Mouse (Mus musculus) kidney, embryonic 15.5 days (tissue): Measurements from ENCODE around the gene Egln2. TPM values are rescaled to one million over a fixed set of nuclear protein-coding genes. Genes with fewer than 3 reads are reported as not detected.
A peak's percentile ranks its signal among the peaks of the same experiment; 100 is the strongest.

Experiments used
- ATAC-seq: fragments of 200-750 bp; cut with Nextera tagmentation; replicated peaks from 2 replicates; pipeline ENCODE4 v1.8.0; 2017; ENCODE audit warnings: moderate TSS enrichment; ENCODE audit not compliant: low FRiP score
- H3K27ac ChIP-seq: fragments of 300-500 bp; sonication (generic); 2 replicates; pipeline ENCODE4 v1.5.1; 2015; ENCODE audit warnings: mild to moderate bottlenecking, inconsistent platforms
- H3K27me3 ChIP-seq: fragments of 300-500 bp; sonication (generic); 2 replicates; pipeline ENCODE4 v1.6.1; 2015; ENCODE audit warnings: inconsistent platforms
- H3K36me3 ChIP-seq: fragments of 300-500 bp; sonication (generic); 2 replicates; pipeline ENCODE4 v1.6.1; 2015; ENCODE audit warnings: inconsistent platforms
- H3K4me1 ChIP-seq: fragments of 300-500 bp; sonication (generic); 2 replicates; pipeline ENCODE4 v1.6.1; 2015; ENCODE audit warnings: inconsistent platforms
- H3K4me2 ChIP-seq: fragments of 300-500 bp; sonication (generic); 2 replicates; pipeline ENCODE4 v1.6.1; 2015; ENCODE audit warnings: moderate library complexity, mild to moderate bottlenecking, inconsistent platforms
- H3K4me3 ChIP-seq: fragments of 300-500 bp; sonication (generic); replicated peaks from 2 replicates; pipeline ENCODE4 v1.5.1; 2015; ENCODE audit warnings: mild to moderate bottlenecking, inconsistent platforms
- H3K9ac ChIP-seq: fragments of 300-500 bp; sonication (generic); 2 replicates; pipeline ENCODE4 v1.6.1; 2015; ENCODE audit warnings: mild to moderate bottlenecking, inconsistent platforms
- H3K9me3 ChIP-seq: fragments of 300-500 bp; sonication (generic); replicated peaks from 2 replicates; pipeline ENCODE4 v1.6.1; 2016; ENCODE audit warnings: inconsistent platforms
- WGBS: fragments of 180-500 bp; shearing (Covaris S2); methylation state at CpG from one replicate; pipeline ENCODE4 v1.1.7; 2015; ENCODE audit warnings: mixed read lengths; 5-methylcytosine and 5-hydroxymethylcytosine counted together
- polyA plus RNA-seq: library from polyadenylated mRNA; unstranded; fragments of >200 nt; fragmentation: Nextera tagmentation; extraction: Ambion mirVana; gene quantifications from 2 replicates; pipeline ENCODE4 v1.2.1, GENCODE M21; 2015

The Egln2 gene
- polyA plus RNA-seq, 1 experiment from 2014 or later: 74.9 TPM

DNA sequence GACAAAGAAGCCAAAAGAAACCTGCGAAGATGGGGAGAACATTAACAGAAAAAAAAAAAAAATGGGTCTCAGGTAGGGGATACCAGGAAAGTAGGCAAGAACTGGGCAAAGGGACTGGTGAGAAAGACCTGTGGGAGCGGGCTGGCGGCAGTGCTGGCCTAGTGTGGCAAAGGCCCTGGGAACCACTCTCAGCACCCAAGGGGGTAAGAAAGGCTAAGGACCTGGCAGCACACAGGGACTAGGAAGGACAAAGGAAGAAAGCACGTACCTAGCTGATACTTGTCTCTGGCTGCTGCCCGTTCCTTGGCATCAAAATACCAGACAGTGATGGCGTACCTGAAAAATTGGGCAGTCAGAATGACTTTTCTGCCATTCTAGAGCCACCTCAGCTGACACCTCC is 7.3 kb downstream of the Egln2 start:
- peaks cover 55% of the 10 kb centered on the region for H3K36me3 ChIP-seq
- WGBS: 94% methylated on average over 6 of the region's 6 CpGs
- H3K27ac ChIP-seq: no peak overlapping the region
- peaks cover 44% of the 10 kb centered on the region for H3K4me1 ChIP-seq
- no peaks in the 10 kb centered on the region for H3K9me3 ChIP-seq
- H3K4me2 ChIP-seq: no peak overlapping the region
- no peak for ATAC-seq
- H3K9ac ChIP-seq: no peak overlapping the region
- no peaks in the 10 kb centered on the region for H3K27me3 ChIP-seq
- no peak overlapping the region for H3K4me3 ChIP-seq

DNA sequence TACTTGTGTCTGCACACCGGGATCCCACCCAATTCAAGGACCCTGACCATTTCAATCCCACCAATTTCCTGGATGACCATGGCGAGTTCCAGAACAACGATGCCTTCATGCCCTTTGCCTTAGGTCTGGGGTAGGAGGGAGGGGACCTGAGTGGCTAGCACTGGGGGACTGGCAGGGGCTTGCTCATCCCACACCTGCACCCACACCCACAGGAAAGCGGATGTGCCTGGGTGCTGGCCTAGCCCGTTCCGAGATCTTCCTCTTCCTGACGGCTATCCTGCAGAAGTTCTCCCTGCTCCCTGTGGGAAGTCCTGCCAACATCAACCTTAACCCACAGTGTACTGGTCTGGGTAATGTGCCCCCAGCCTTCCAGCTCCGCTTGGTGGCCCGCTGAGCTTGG is 8.4 kb downstream of the Egln2 start:
- 93% methylated on average over 9 of the region's 9 CpGs for WGBS
- H3K9ac ChIP-seq: no peak overlapping the region
- no peak overlapping the region for H3K4me3 ChIP-seq
- no peaks in the 10 kb centered on the region for H3K27me3 ChIP-seq
- ATAC-seq: no peak
- peaks cover 36% of the 10 kb centered on the region for H3K4me1 ChIP-seq
- no peak overlapping the region for H3K27ac ChIP-seq
- no peaks in the 10 kb centered on the region for H3K9me3 ChIP-seq
- no peak overlapping the region for H3K4me2 ChIP-seq
- H3K36me3 ChIP-seq: peaks cover 47% of the 10 kb centered on the region

DNA sequence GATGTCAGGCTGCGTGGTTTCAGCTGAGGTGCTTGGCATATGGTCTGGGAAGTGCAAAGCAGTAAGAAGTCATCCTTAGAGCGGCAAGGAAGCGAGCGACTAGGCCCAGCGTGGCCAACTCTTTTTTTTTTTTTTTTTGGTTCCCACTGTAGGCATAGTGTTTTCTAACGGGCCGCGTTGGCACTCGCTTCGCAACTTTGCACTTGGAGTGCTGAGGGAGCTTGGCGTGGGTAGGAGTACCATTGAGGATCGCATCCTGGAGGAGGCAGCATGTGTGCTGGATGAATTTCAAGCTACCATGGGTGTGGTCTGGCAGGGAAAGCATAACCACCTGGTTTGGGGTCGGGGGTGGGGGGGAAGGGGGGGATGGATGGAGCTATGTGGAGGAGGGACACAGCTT is 10.6 kb downstream of the Egln2 start:
- Histone ChIP-seq H3K27ac (no peak overlapping the region), H3K9ac (no peak overlapping the region), H3K4me3 (no peak overlapping the region), H3K27me3 (no peaks in the 10 kb centered on the region), H3K4me2 (no peak overlapping the region), H3K9me3 (no peaks in the 10 kb centered on the region), H3K4me1 (peaks cover 16% of the 10 kb centered on the region), H3K36me3 (peaks cover 27% of the 10 kb centered on the region)
- WGBS: 84% methylated on average over 13 of the region's 13 CpGs
- ATAC-seq: no peak

DNA sequence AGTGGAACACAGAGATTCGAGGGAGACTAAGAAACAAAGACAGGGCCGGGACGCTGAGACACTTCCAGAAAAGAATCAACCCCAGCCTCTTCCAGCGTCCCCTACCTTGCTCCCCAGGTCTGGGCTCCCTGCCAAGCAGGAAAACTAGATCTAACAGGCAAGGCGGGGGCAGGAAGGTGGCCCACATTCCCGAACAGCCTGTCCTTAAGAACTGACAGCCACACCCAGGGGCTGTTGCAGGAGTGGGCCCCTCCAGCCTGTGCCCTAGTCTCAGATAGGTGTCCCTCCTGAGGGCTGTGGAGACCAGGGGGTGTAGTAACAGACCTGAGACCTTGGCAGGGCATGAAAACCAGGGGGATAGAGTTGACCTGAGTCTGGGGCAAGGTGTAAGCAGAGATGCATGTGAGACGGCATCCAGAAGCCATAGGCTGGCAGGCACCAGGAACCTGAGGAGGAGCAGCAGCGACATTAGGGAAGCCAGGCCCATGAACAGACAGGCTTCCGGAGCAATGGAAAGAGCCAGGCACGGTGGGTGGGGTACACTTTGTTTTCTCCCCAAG is 13.3 kb downstream of the Egln2 start, which contains the start of gene Cyp2t4:
Gene Cyp2t4, plus strand, starts transcription at position 510 of the 560 bp plus-strand sequence.
- Histone ChIP-seq H3K9ac (no peak within 1 kb of the TSS), H3K4me1 (peaks cover 5% of the 10 kb centered on the region), H3K27ac (peak within 1 kb of the TSS; percentile 37; the same call in 1 of the 2 replicates), H3K27me3 (no peaks in the 10 kb centered on the region), H3K4me3 (no peak within 1 kb of the TSS), H3K4me2 (no peak within 1 kb of the TSS), H3K36me3 (peaks cover 12% of the 10 kb centered on the region), H3K9me3 (no peaks in the 10 kb centered on the region)
- WGBS: 61% methylated on average over 10 of the region's 10 CpGs
- peak; percentile 34; the same call in 1 of the 2 replicates for ATAC-seq

DNA sequence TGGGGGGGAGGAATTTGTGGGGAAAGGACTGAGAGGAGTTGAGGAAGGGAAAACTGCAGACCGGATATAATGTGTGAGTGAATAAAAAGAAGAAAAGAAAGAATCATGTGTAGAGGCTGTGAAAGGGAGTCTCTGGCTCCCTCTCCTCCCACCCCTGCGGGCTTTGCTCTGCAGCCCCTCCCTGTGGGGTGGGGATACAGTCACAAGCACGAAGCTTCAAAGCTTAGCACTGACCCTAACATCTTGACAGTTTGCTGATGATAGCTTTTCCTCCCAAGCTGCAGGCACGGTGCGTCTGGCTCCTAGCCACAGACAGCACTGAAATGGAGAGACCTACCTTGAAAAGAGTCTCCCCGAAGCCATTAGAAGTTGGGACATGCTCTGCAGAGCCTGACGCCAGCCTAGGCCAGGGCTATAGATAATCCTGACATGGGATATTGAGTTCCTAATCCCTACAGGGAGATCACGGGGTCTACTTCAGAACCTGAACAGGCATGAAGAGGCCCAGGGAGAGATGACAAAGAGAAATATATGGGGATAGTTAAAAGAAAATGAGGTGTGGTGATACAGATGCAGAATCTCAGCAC is 30.1 kb downstream of the Egln2 start:
- no peak overlapping the region for H3K4me2 ChIP-seq
- H3K27me3 ChIP-seq: no peaks in the 10 kb centered on the region
- no peak overlapping the region; the same call in 1 of the 2 replicates for H3K27ac ChIP-seq
- no peaks in the 10 kb centered on the region for H3K36me3 ChIP-seq
- H3K4me1 ChIP-seq: peaks cover 14% of the 10 kb centered on the region
- no peaks in the 10 kb centered on the region for H3K9me3 ChIP-seq
- H3K4me3 ChIP-seq: no peak overlapping the region
- WGBS: 29% methylated on average over 8 of the region's 8 CpGs
- H3K9ac ChIP-seq: no peak overlapping the region
- peak; percentile 55 for ATAC-seq

DNA sequence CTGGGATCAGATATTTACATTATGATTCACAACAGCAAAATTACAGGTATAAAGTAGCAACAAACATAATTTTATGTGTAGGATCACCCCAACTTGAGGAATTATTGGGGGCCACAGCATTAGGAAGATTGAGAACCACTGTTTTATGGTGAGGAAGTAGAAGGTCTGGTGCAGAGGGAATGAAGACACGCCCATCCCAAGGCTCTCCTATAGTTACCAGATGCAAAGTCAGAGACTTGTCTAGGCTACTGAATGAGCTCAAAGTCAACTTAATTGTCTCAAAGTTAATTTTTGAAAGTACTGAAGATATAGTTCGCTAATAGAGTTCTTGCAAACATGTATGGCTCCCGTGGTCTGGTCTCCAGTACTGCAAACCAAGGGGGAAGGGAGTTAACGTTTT is 32.8 kb downstream of the Egln2 start:
- 73% methylated on average over 4 of the region's 4 CpGs for WGBS
- Histone ChIP-seq H3K9me3 (no peaks in the 10 kb centered on the region), H3K27ac (no peak overlapping the region), H3K4me1 (peaks cover 14% of the 10 kb centered on the region), H3K27me3 (no peaks in the 10 kb centered on the region), H3K4me2 (no peak overlapping the region), H3K36me3 (no peaks in the 10 kb centered on the region), H3K9ac (no peak overlapping the region), H3K4me3 (no peak overlapping the region)
- no peak for ATAC-seq

DNA sequence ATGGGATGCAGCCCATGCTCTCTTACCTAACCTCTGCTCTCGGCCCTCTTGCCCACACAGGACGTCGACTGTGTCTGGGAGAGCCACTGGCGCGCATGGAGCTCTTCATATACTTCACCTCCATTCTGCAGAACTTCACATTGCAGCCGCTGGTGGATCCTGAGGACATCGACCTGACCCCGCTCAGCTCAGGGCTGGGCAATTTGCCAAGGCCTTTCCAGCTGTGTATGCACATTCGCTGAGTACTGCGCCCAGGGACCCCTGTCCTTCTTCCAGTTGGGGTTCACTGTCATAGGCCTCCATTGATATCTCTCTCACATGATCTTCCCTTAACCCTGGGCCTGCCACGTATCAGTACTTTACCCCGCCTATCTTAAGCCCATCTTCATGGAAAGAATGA is 33.4 kb downstream of the Egln2 start:
- Histone ChIP-seq H3K36me3 (no peaks in the 10 kb centered on the region), H3K9me3 (no peaks in the 10 kb centered on the region), H3K4me1 (peaks cover 14% of the 10 kb centered on the region), H3K4me3 (no peak overlapping the region), H3K27ac (no peak overlapping the region), H3K9ac (no peak overlapping the region), H3K27me3 (no peaks in the 10 kb centered on the region), H3K4me2 (no peak overlapping the region)
- 57% methylated on average over 12 of the region's 12 CpGs for WGBS
- no peak for ATAC-seq

DNA sequence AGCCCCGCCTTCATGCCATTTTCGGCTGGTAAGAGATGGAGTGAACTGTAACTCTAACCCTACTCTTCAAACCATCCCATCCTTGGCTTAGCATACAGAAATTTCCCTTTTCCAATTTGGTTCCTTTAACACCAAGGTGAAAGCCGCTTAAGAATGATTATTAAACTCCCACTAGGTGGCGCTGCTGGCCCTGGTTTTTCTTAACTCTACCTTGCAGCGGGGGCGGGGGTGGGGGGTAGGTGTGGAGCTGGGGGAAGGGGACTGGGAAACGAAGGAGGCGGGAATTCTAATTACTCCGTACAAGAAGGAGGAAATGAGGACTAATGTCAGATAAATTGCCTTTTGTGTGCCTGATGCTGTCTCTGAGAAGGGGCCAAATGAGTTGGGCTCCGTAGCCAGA is 34.0 kb downstream of the Egln2 start:
- peaks cover 14% of the 10 kb centered on the region for H3K4me1 ChIP-seq
- H3K9ac ChIP-seq: no peak overlapping the region
- H3K36me3 ChIP-seq: no peaks in the 10 kb centered on the region
- no peak overlapping the region for H3K4me3 ChIP-seq
- 11% methylated on average over 10 of the region's 10 CpGs for WGBS
- no peak overlapping the region for H3K27ac ChIP-seq
- H3K9me3 ChIP-seq: no peaks in the 10 kb centered on the region
- no peaks in the 10 kb centered on the region for H3K27me3 ChIP-seq
- peak overlapping the region; percentile 32; the same call in 1 of the 2 replicates for H3K4me2 ChIP-seq
- ATAC-seq: no peak

DNA sequence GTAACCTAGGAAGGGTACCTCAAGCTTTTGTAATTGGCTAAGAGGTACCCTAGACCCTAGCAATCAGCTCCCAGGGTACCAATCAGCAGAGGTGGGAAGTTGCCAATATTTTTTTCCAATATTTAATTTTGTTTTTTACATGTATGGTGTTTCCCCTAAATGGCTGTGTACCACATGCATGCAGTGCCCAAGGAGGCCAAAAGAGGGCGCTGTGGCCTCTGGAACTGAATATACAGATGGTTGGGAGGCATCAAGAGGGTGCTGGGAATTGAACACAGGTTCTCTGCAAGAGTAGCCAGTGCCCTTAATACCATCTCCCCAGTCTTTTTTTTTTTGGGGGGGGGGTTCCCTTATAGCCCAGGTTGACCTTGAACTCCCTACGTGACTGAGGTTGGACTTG is 35.2 kb downstream of the Egln2 start:
- ATAC-seq: no peak
- Histone ChIP-seq H3K9ac (no peak overlapping the region), H3K9me3 (no peaks in the 10 kb centered on the region), H3K4me2 (no peak overlapping the region), H3K4me3 (no peak overlapping the region), H3K4me1 (peaks cover 11% of the 10 kb centered on the region), H3K36me3 (no peaks in the 10 kb centered on the region), H3K27ac (no peak overlapping the region), H3K27me3 (no peaks in the 10 kb centered on the region)
- 63% methylated on average over 2 of the region's 2 CpGs for WGBS

DNA sequence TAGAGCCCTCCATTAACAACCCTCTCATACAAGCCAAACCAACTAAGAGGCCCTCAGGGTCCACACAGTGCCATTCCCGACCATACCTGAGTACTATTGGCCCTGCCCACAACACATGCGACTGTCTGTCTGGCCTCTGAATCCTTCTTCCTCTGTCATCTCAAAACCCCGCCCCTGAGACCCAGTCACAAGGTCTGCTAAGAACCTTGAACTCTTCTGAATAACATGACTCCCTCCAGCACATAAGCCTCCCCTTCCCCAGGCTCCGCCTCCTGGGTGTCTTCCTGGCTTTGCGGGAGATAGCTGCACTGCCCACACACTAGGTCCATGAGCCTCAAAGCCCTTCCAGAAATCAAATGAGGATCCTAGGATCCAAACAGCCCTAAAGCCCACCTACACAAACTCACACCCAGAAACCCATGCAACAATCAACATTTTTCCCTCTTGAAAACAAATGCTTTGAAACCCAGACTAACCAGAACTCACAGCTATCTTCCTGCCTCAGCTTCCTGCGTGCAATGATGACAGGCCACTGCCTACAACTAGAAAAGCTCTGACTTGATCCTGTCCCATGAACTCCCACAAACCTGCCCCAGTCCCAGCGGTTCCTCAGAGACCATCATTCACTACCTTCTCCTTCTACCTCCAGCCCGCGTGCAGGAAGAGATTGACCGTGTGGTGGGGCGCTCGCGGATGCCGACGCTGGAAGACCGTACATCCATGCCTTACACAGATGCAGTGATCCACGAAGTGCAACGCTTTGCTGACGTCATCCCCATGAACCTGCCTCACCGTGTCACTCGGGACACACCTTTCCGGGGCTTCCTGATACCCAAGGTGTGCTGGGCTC is 35.9 kb downstream of the Egln2 start:
- Histone ChIP-seq H3K9me3 (no peaks in the 10 kb centered on the region), H3K27me3 (no peaks in the 10 kb centered on the region), H3K4me1 (peaks cover 9% of the 10 kb centered on the region), H3K36me3 (no peaks in the 10 kb centered on the region), H3K27ac (no peak overlapping the region), H3K4me3 (no peak overlapping the region), H3K9ac (no peak overlapping the region), H3K4me2 (no peak overlapping the region)
- ATAC-seq: no peak
- WGBS: 87% methylated on average over 22 of the region's 22 CpGs

DNA sequence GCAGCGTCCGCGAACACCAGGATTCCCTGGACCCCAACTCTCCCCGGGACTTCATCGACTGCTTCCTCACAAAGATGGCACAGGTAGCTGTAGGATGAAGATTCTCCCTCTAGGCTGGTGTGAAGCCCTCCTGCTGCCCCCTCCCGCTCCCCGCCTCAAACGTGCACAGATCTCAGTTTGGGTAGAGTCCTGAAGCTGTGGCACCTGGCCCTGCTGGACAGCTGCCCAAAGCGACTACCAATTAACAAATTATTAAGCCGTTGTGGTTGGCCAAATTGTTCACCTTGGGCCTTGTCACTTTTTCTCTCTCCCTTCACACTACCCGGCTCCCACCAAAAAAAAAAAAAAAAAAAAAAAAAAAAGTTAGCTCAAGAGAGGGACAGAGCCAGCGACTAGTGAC is 36.8 kb downstream of the Egln2 start:
- Histone ChIP-seq H3K36me3 (no peaks in the 10 kb centered on the region), H3K4me2 (no peak overlapping the region), H3K9ac (no peak overlapping the region), H3K27ac (no peak overlapping the region), H3K4me3 (no peak overlapping the region), H3K4me1 (peaks cover 9% of the 10 kb centered on the region), H3K9me3 (no peaks in the 10 kb centered on the region), H3K27me3 (no peaks in the 10 kb centered on the region)
- 88% methylated on average over 12 of the region's 12 CpGs for WGBS
- no peak for ATAC-seq

DNA sequence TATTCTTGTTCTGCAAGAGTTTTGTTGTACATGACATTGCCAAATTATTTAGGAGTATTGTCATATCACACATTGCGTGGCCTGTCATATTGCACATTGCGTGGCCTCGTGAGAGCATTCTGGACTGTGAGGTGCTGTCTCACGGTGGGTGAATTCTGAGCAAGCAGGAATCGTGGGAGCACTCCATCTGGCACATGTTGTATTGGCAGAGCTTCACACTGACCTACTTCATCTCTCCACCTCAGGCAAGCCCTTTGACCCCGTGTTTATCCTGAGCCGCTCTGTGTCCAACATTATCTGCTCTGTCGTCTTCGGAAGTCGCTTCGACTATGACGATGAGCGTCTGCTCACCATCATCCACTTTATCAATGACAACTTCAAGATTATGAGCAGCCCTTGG is 37.7 kb downstream of the Egln2 start:
- Histone ChIP-seq H3K4me3 (no peak overlapping the region), H3K27ac (no peak overlapping the region), H3K36me3 (no peaks in the 10 kb centered on the region), H3K9ac (no peak overlapping the region), H3K27me3 (no peaks in the 10 kb centered on the region), H3K4me2 (no peak overlapping the region), H3K9me3 (no peaks in the 10 kb centered on the region), H3K4me1 (peaks cover 9% of the 10 kb centered on the region)
- 85% methylated on average over 13 of the region's 13 CpGs for WGBS
- ATAC-seq: no peak
